Mouse (Mus musculus) lung, embryonic 16.5 days (tissue): ENCODE data around the gene Ucp2. TPM values are rescaled to one million over a fixed set of nuclear protein-coding genes. Genes with fewer than 3 reads are reported as not detected.

Experiments
- ATAC-seq: fragments of 200-750 bp; cut with Nextera tagmentation; 2 replicates; pipeline ENCODE4 v1.8.0; 2017; ENCODE audit warnings: low read depth, mild to moderate bottlenecking, moderate library complexity
- H3K27ac ChIP-seq: fragments of 300-500 bp; sonication (generic); 2 replicates; pipeline ENCODE4 v1.5.1; 2014; ENCODE audit warnings: mild to moderate bottlenecking, control low read depth, low read length
- H3K27me3 ChIP-seq: fragments of 300-500 bp; sonication (generic); 2 replicates; pipeline ENCODE4 v1.6.1; 2014; ENCODE audit warnings: low read depth, low read length, mixed read lengths; ENCODE audit not compliant: control insufficient read depth, insufficient read depth
- H3K36me3 ChIP-seq: fragments of 300-500 bp; sonication (generic); 2 replicates; pipeline ENCODE4 v1.6.1; 2014; ENCODE audit warnings: low read length; ENCODE audit not compliant: control insufficient read depth, insufficient read depth
- H3K4me1 ChIP-seq: fragments of 300-500 bp; sonication (generic); replicated peaks from 2 replicates; pipeline ENCODE4 v1.6.1; 2014; ENCODE audit warnings: low read length, mixed read lengths; ENCODE audit not compliant: control insufficient read depth, insufficient read depth
- H3K4me2 ChIP-seq: fragments of 300-500 bp; sonication (generic); 2 replicates; pipeline ENCODE4 v1.6.1; 2014; ENCODE audit warnings: low read depth, low read length, control low read depth
- H3K4me3 ChIP-seq: fragments of 300-500 bp; sonication (generic); 2 replicates; pipeline ENCODE4 v1.5.1; 2014; ENCODE audit warnings: mild to moderate bottlenecking, low read length, control low read depth
- H3K9ac ChIP-seq: fragments of 300-500 bp; sonication (generic); 2 replicates; pipeline ENCODE4 v1.6.1; 2014; ENCODE audit warnings: low read length, control low read depth
- H3K9me3 ChIP-seq: fragments of 300-500 bp; sonication (generic); 2 replicates; pipeline ENCODE4 v1.6.1; 2016; ENCODE audit warnings: low read length; ENCODE audit not compliant: control insufficient read depth
- WGBS: fragments of 180-500 bp; shearing (Covaris S2); extraction: QIAGEN DNeasy Blood & Tissue Kit; methylation state at CpG from one replicate; pipeline ENCODE4 v1.1.7; 2014; 5-methylcytosine and 5-hydroxymethylcytosine counted together
- polyA plus RNA-seq: library from polyadenylated mRNA; unstranded; fragments of >200 nt; fragmentation: Nextera tagmentation; extraction: Ambion mirVana; gene quantifications from 2 replicates; pipeline ENCODE4 v1.2.1, GENCODE M21; 2015

Gene Ucp2
- polyA plus RNA-seq, 1 experiment from 2014 or later: 306 TPM

GRCm38 (mm10) chr7:100464248-100464647 is 28.9 kb upstream of the Ucp2 start:
- Histone ChIP-seq H3K9ac (no peak overlapping the region), H3K27ac (no peak overlapping the region; the same call in 1 of the 2 replicates), H3K4me1 (peaks cover 13% of the 10 kb centered on the region), H3K27me3 (no peaks in the 10 kb centered on the region), H3K36me3 (no peaks in the 10 kb centered on the region; the same call in 1 of the 2 replicates), H3K9me3 (no peaks in the 10 kb centered on the region), H3K4me2 (no peak overlapping the region), H3K4me3 (no peak overlapping the region)
- ATAC-seq: no peak
- WGBS: 88% methylated on average over 7 of the region's 7 CpGs

GRCm38 (mm10) chr7:100465248-100465647 is 27.9 kb upstream of the Ucp2 start:
- Histone ChIP-seq H3K36me3 (0 out of 2 replicates have a peak, but pooled peaks cover 2% of the 10 kb centered on the region), H3K9ac (0 out of 2 replicates have a peak overlapping the region, but pooled peaks have one; percentile 17), H3K27me3 (no peaks in the 10 kb centered on the region), H3K4me2 (0 out of 2 replicates have a peak overlapping the region, but pooled peaks have one; percentile 10), H3K9me3 (no peaks in the 10 kb centered on the region), H3K4me3 (no peak overlapping the region), H3K4me1 (peaks cover 13% of the 10 kb centered on the region), H3K27ac (peak overlapping the region; percentile 81)
- peak; percentile 60 for ATAC-seq
- WGBS: 46% methylated on average over 4 of the region's 4 CpGs

- peaks cover 13% of the 10 kb centered on the region for H3K4me1 ChIP-seq
- peak overlapping the region; percentile 81 for H3K27ac ChIP-seq
- H3K4me2 ChIP-seq: 0 out of 2 replicates have a peak overlapping the region, but pooled peaks have one; percentile 10
- 24% methylated on average over 5 of the region's 5 CpGs for WGBS
- peak; percentile 91 for ATAC-seq
- 0 out of 2 replicates have a peak overlapping the region, but pooled peaks have one; percentile 17 for H3K9ac ChIP-seq
- no peaks in the 10 kb centered on the region for H3K9me3 ChIP-seq
- no peak overlapping the region for H3K4me3 ChIP-seq
- no peaks in the 10 kb centered on the region for H3K27me3 ChIP-seq
- H3K36me3 ChIP-seq: peaks cover 6% of the 10 kb centered on the region; the same call in 1 of the 2 replicates
Measured at GRCm38 (mm10) chr7:100465656-100466309, 27.4 kb upstream of the Ucp2 start.

GRCm38 (mm10) chr7:100466781-100467510 is 26.2 kb upstream of the Ucp2 start:
- Histone ChIP-seq H3K9me3 (no peaks in the 10 kb centered on the region), H3K9ac (no peak overlapping the region), H3K36me3 (peaks cover 6% of the 10 kb centered on the region; the same call in 1 of the 2 replicates), H3K4me1 (peaks cover 13% of the 10 kb centered on the region), H3K4me3 (no peak overlapping the region), H3K27ac (0 out of 2 replicates have a peak overlapping the region, but pooled peaks have one; percentile 8), H3K27me3 (no peaks in the 10 kb centered on the region), H3K4me2 (no peak overlapping the region)
- WGBS: 71% methylated on average over 11 of the region's 11 CpGs
- ATAC-seq: peak; percentile 39; the same call in 1 of the 2 replicates

- H3K27ac ChIP-seq: no peak overlapping the region
- H3K9ac ChIP-seq: no peak overlapping the region
- peaks cover 6% of the 10 kb centered on the region; the same call in 1 of the 2 replicates for H3K36me3 ChIP-seq
- H3K4me2 ChIP-seq: no peak overlapping the region
- H3K9me3 ChIP-seq: no peaks in the 10 kb centered on the region
- peaks cover 13% of the 10 kb centered on the region for H3K4me1 ChIP-seq
- no peak overlapping the region for H3K4me3 ChIP-seq
- 80% methylated on average over 6 of the region's 6 CpGs for WGBS
- H3K27me3 ChIP-seq: no peaks in the 10 kb centered on the region
- no peak for ATAC-seq
Measured at GRCm38 (mm10) chr7:100468761-100469160, 24.4 kb upstream of the Ucp2 start.

GRCm38 (mm10) chr7:100469502-100469901 is 23.6 kb upstream of the Ucp2 start:
- Histone ChIP-seq H3K4me2 (no peak overlapping the region), H3K4me1 (peaks cover 12% of the 10 kb centered on the region), H3K9ac (no peak overlapping the region), H3K27me3 (no peaks in the 10 kb centered on the region), H3K27ac (no peak overlapping the region), H3K9me3 (no peaks in the 10 kb centered on the region), H3K36me3 (peaks cover 6% of the 10 kb centered on the region; the same call in 1 of the 2 replicates), H3K4me3 (no peak overlapping the region)
- ATAC-seq: no peak
- WGBS: 92% methylated on average over 1 of the region's 1 CpGs

GRCm38 (mm10) chr7:100470796-100471406 is 22.2 kb upstream of the Ucp2 start:
- H3K4me2 ChIP-seq: no peak overlapping the region
- peaks cover 6% of the 10 kb centered on the region; the same call in 1 of the 2 replicates for H3K36me3 ChIP-seq
- ATAC-seq: no peak
- H3K4me3 ChIP-seq: no peak overlapping the region
- no peak overlapping the region for H3K27ac ChIP-seq
- no peaks in the 10 kb centered on the region for H3K27me3 ChIP-seq
- no peaks in the 10 kb centered on the region for H3K9me3 ChIP-seq
- 86% methylated on average over 11 of the region's 11 CpGs for WGBS
- H3K4me1 ChIP-seq: peaks cover 5% of the 10 kb centered on the region; the same call in 1 of the 2 replicates
- H3K9ac ChIP-seq: no peak overlapping the region

- Histone ChIP-seq H3K27me3 (no peaks in the 10 kb centered on the region), H3K9ac (no peak overlapping the region), H3K4me3 (no peak overlapping the region), H3K9me3 (no peaks in the 10 kb centered on the region), H3K4me1 (peaks cover 5% of the 10 kb centered on the region; the same call in 1 of the 2 replicates), H3K4me2 (no peak overlapping the region), H3K36me3 (peaks cover 6% of the 10 kb centered on the region; the same call in 1 of the 2 replicates), H3K27ac (no peak overlapping the region)
- no peak for ATAC-seq
- 95% methylated on average over 1 of the region's 1 CpGs for WGBS
Measured at GRCm38 (mm10) chr7:100471407-100471797, 21.7 kb upstream of the Ucp2 start.

- no peak for ATAC-seq
- WGBS: 64% methylated on average over 6 of the region's 6 CpGs
- no peaks in the 10 kb centered on the region for H3K9me3 ChIP-seq
- H3K4me3 ChIP-seq: no peak within 1 kb of the TSS
- no peak within 1 kb of the TSS for H3K4me2 ChIP-seq
- no peaks in the 10 kb centered on the region for H3K27me3 ChIP-seq
- H3K36me3 ChIP-seq: peaks cover 6% of the 10 kb centered on the region; the same call in 1 of the 2 replicates
- H3K27ac ChIP-seq: no peak within 1 kb of the TSS
- no peak within 1 kb of the TSS for H3K9ac ChIP-seq
- peaks cover 5% of the 10 kb centered on the region; the same call in 1 of the 2 replicates for H3K4me1 ChIP-seq
Measured at GRCm38 (mm10) chr7:100472777-100473176, 20.4 kb upstream of the Ucp2 start, which contains the start of gene Ucp3. Gene Ucp3, plus strand, starts transcription at chr7:100472990.
